Mouse (Mus musculus): ENCODE data around the gene Gm3099. TPM values are rescaled to one million over a fixed set of nuclear protein-coding genes. Genes with fewer than 3 reads are reported as not detected.
"Not testable (repeated sequence)": the region's sequence is repeated elsewhere in the genome, so short reads cannot be mapped to it uniquely, and the experiment has no call there.

Gm3099 gene
- not detected in 2 replicates for polyA plus RNA-seq (2016; fragmentation: Nextera tagmentation; extraction: Ambion mirVana)

GRCm38 (mm10) chr14:3998094-3998493 is at the start of gene Gm3099:
Gene Gm3099 (plus strand): TSS chr14:3998394.
- ATAC-seq: not testable (repeated sequence)

GRCm38 (mm10) chr14:3963247-3963646 is 34.9 kb upstream of the Gm3099 start, which contains the start of gene Gm3095:
Gene Gm3095 (plus strand): TSS chr14:3963547.
- not testable (repeated sequence) for H3K27ac ChIP-seq; H3K9ac ChIP-seq; H3K4me2 ChIP-seq; ATAC-seq; H3K27me3 ChIP-seq (replicated peaks); H3K36me3 ChIP-seq; H3K9me3 ChIP-seq (replicated peaks); H3K4me3 ChIP-seq; H3K4me1 ChIP-seq
- no CpG with 5 or more reads among the region's 2 CpGs for WGBS (ENCODE audit: insufficient replicate concordance)

More at GRCm38 (mm10) chr14:3998094-3998493, at the start of gene Gm3099:
- H3K9ac ChIP-seq; H3K36me3 ChIP-seq; H3K4me1 ChIP-seq; H3K27me3 ChIP-seq (replicated peaks); H3K4me2 ChIP-seq; H3K9me3 ChIP-seq (replicated peaks); H3K4me3 ChIP-seq; H3K27ac ChIP-seq: not testable (repeated sequence)
- 40% methylated on average over 1 of the region's 3 CpGs for WGBS (ENCODE audit: insufficient replicate concordance)

GRCm38 (mm10) chr14:4023641-4024040 is 25.4 kb downstream of the Gm3099 start, which contains the start of gene Gm5796:
Gene Gm5796 (plus strand): TSS chr14:4023941.
- H3K27ac ChIP-seq; H3K4me3 ChIP-seq; H3K27me3 ChIP-seq (replicated peaks); H3K9ac ChIP-seq; H3K9me3 ChIP-seq (replicated peaks); H3K36me3 ChIP-seq; H3K4me2 ChIP-seq; ATAC-seq; H3K4me1 ChIP-seq: not testable (repeated sequence)
- WGBS (ENCODE audit: insufficient replicate concordance): 86% methylated on average over 1 of the region's 3 CpGs

Other genes starting within 250 kb of the Gm3099 start
- gene Gm3002, start 188.3 kb upstream of the Gm3099 start, polyA plus RNA-seq (2016; fragmentation: Nextera tagmentation; extraction: Ambion mirVana): not detected in 2 replicates
- gene Gm3033, start 152.1 kb upstream of the Gm3099 start, polyA plus RNA-seq (2016; fragmentation: Nextera tagmentation; extraction: Ambion mirVana): not detected in 2 replicates
- not detected in 2 replicates for gene Gm2916, start 114.2 kb upstream of the Gm3099 start, polyA plus RNA-seq (2016; fragmentation: Nextera tagmentation; extraction: Ambion mirVana)
- not detected in 2 replicates for gene Gm3029, start 66.6 kb upstream of the Gm3099 start, polyA plus RNA-seq (2016; fragmentation: Nextera tagmentation; extraction: Ambion mirVana)
- not detected in 2 replicates for gene Gm3095, start 34.8 kb upstream of the Gm3099 start, polyA plus RNA-seq (2016; fragmentation: Nextera tagmentation; extraction: Ambion mirVana)
- gene Gm5796, start 25.5 kb downstream of the Gm3099 start, polyA plus RNA-seq (2016; fragmentation: Nextera tagmentation; extraction: Ambion mirVana): not detected in 2 replicates
- gene Gm3115, start 85.7 kb downstream of the Gm3099 start, polyA plus RNA-seq (2016; fragmentation: Nextera tagmentation; extraction: Ambion mirVana): not detected in 2 replicates
- gene Gm8108, start 112.1 kb downstream of the Gm3099 start, polyA plus RNA-seq (2016; fragmentation: Nextera tagmentation; extraction: Ambion mirVana): not detected in 2 replicates
- not detected in 2 replicates for gene Gm3127, start 166.6 kb downstream of the Gm3099 start, polyA plus RNA-seq (2016; fragmentation: Nextera tagmentation; extraction: Ambion mirVana)
- not detected in 2 replicates for gene Gm2974, start 184.2 kb downstream of the Gm3099 start, polyA plus RNA-seq (2016; fragmentation: Nextera tagmentation; extraction: Ambion mirVana)

All from liver, embryonic 12.5 days (tissue).